In the genomic region with DNA sequence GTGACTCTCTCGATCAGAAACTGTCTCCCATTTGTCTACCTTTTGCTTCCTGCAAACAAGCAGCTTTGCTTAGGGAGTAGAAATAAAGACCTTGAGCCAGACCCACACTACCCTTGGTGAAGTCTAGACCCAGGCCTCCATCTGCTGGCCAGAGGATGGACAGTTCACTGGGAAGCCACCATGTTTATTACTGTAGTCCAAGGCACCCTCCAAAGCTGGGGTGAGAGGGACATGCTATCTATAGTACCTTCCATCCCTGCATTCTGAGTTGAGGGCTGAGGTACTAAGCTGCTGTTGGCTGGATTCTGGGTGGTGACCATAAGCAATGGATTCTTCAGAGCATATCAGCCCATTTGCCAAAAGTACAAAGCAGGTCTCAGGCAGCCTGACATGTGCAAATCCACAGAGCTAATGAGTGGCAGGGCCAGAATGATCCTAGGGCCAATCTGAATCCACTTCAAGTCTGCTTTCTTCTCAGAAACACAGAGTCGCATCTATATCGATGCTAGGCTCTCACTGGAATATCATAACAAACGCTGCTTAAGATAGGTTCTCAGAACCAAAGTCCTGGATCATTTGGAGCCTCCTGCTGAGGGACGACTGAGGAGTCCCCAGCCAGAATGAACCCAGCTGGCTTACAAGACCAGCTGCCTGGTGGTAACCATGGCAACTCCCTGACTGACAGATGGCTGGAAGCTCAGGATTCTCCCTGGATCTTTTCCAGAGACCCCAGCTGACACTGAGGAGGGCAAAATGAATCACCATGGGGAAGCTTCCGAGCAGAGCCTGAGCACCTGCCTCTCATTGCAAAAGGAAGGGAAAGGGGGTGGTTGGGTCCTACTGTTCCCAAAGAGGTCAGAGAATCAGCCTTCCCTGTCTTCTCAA, we compare ENCODE assay signal across 8 mouse cellular contexts. TPM values are rescaled to one million over a fixed set of nuclear protein-coding genes. Genes with fewer than 3 reads are reported as not detected.
DNase-seq lines count a peak whose midpoint lies in the region; ATAC-seq lines count a peak whose summit lies in the region.

No protein-coding gene starts in this region.

- no peaks in the 10 kb centered on the region for H3K36me3 ChIP-seq in intestine, embryonic 14.5 days (ENCODE audit: control insufficient read depth, insufficient read depth, low read length)
- H3K36me3 ChIP-seq in intestine, embryonic 15.5 days: no peaks in the 10 kb centered on the region
- H3K36me3 ChIP-seq in liver, embryonic 12.5 days: no peaks in the 10 kb centered on the region

- H3K4me2 ChIP-seq in intestine, embryonic 14.5 days (ENCODE audit: low read length): no peak overlapping the region
- H3K4me2 ChIP-seq in intestine, embryonic 15.5 days (replicated peaks): no peak overlapping the region
- no peak overlapping the region for H3K4me2 ChIP-seq in liver, embryonic 12.5 days

- no peak for DNase-seq in intestine, embryonic 14.5 days (ENCODE audit: low spot score)
- peak; percentile 87 for DNase-seq in cerebellum, postnatal 25 days
- peak; percentile 25 to 45 for DNase-seq in heart, postnatal 10 days
- DNase-seq in left cerebral cortex, postnatal 4 days: peak; percentile 94
- DNase-seq in right cerebral cortex, postnatal 14 days: peak; percentile 38
- DNase-seq in spleen, postnatal 14 days (ENCODE audit: low spot score in 2 of 2): no peak

- no peak overlapping the region for H3K4me3 ChIP-seq in intestine, embryonic 14.5 days (ENCODE audit: low read depth, low read length)
- H3K4me3 ChIP-seq in intestine, embryonic 15.5 days (replicated peaks): no peak overlapping the region
- H3K4me3 ChIP-seq in liver, embryonic 12.5 days: no peak overlapping the region

- H3K9me3 ChIP-seq in intestine, embryonic 14.5 days (ENCODE audit: control insufficient read depth, low read length): no peaks in the 10 kb centered on the region
- H3K9me3 ChIP-seq in intestine, embryonic 15.5 days: no peaks in the 10 kb centered on the region
- H3K9me3 ChIP-seq in liver, embryonic 12.5 days (replicated peaks): no peaks in the 10 kb centered on the region

- H3K9ac ChIP-seq in intestine, embryonic 14.5 days (ENCODE audit: low read length): no peak overlapping the region
- no peak overlapping the region for H3K9ac ChIP-seq in intestine, embryonic 15.5 days
- no peak overlapping the region for H3K9ac ChIP-seq in liver, embryonic 12.5 days

- 25% methylated on average over 6 of the region's 6 CpGs for WGBS in intestine, embryonic 14.5 days
- WGBS in intestine, embryonic 15.5 days: 31% methylated on average over 6 of the region's 6 CpGs
- 31% methylated on average over 6 of the region's 6 CpGs for WGBS in liver, embryonic 12.5 days (ENCODE audit: insufficient replicate concordance)

- H3K27ac ChIP-seq in intestine, embryonic 14.5 days (ENCODE audit: low read depth): no peak overlapping the region
- no peak overlapping the region for H3K27ac ChIP-seq in intestine, embryonic 15.5 days
- H3K27ac ChIP-seq in liver, embryonic 12.5 days: no peak overlapping the region

- intact Hi-C loops in heart, postnatal 10 days (cut with DNase I): no loop called here
- intact Hi-C loops in left cerebral cortex, postnatal 4 days (cut with DNase I): no loop called here

- ATAC-seq in intestine, embryonic 14.5 days (replicated peaks; ENCODE audit: low FRiP score, low TSS enrichment, low read depth): peak; percentile 47; the same call in 1 of the 2 replicates
- no peak for ATAC-seq in intestine, embryonic 15.5 days
- no peak for ATAC-seq in liver, embryonic 12.5 days

- 0 out of 2 replicates have a peak, but pooled peaks cover 5% of the 10 kb centered on the region for H3K4me1 ChIP-seq in intestine, embryonic 14.5 days (replicated peaks; ENCODE audit: control insufficient read depth, insufficient read depth, low read length)
- H3K4me1 ChIP-seq in intestine, embryonic 15.5 days (replicated peaks): no peaks in the 10 kb centered on the region
- H3K4me1 ChIP-seq in liver, embryonic 12.5 days: no peaks in the 10 kb centered on the region

- H3K27me3 ChIP-seq in intestine, embryonic 14.5 days (replicated peaks; ENCODE audit: control insufficient read depth, insufficient read depth, low read length): 0 out of 2 replicates have a peak, but pooled peaks cover 3% of the 10 kb centered on the region
- no peaks in the 10 kb centered on the region for H3K27me3 ChIP-seq in intestine, embryonic 15.5 days (replicated peaks)
- no peaks in the 10 kb centered on the region for H3K27me3 ChIP-seq in liver, embryonic 12.5 days (replicated peaks)

RNA-seq across cellular contexts. Expression of a gene that starts 59.6 kb away (rescaled TPM):
- polyA plus RNA-seq in intestine, embryonic 14.5 days (2014; fragmentation: Nextera tagmentation; extraction: Ambion mirVana): 0.05 TPM in 1 of 2 replicates, not detected in the other
- polyA plus RNA-seq in intestine, embryonic 15.5 days (2015; fragmentation: Nextera tagmentation; extraction: Ambion mirVana): not detected in 2 replicates
- total RNA-seq in heart, postnatal 10 days (2021): 100 to 1,000 TPM; 112 to 117 TPM
- total RNA-seq in left cerebral cortex, postnatal 4 days (2021): not detected
- polyA plus RNA-seq in liver, embryonic 12.5 days (2016; fragmentation: Nextera tagmentation; extraction: Ambion mirVana): not detected in 2 replicates

Comparison
In these comparisons a context has a peak if more than half of its experiments do, and no peak if none do; other contexts are left out.
1. DNase-seq: peak in cerebellum, postnatal 25 days (2 of 2), heart, postnatal 10 days (2 of 2), left cerebral cortex, postnatal 4 days (single experiment) and right cerebral cortex, postnatal 14 days (single experiment); none in intestine, embryonic 14.5 days (single experiment) and spleen, postnatal 14 days (0 of 2).